Mouse (Mus musculus) heart, adult 2 months (tissue): ENCODE measurements at regions not wholly inside any gene's neighbourhood (a gene's known extent, or its start where the extent isn't known, plus 50 kb on each side); places are given as distances from the start of the nearest gene placed in this dataset.

Experiments
- DNase-seq, 2 experiments: peaks; one replicate each; pipeline ENCODE4 v3.0.0; 2021
- H3K27ac ChIP-seq: fragments of 200-600 bp; 2 replicates; pipeline ENCODE4 v1.8.1; 2022
- H3K27me3 ChIP-seq: fragments of 200-500 bp; 2 replicates; pipeline ENCODE4 v1.6.1; 2012; ENCODE audit warnings: mild to moderate bottlenecking, low read length, inconsistent platforms, mixed read lengths; ENCODE audit not compliant: control insufficient read depth, insufficient read depth
- H3K36me3 ChIP-seq: fragments of 200-500 bp; 2 replicates; pipeline ENCODE4 v1.6.1; 2012; ENCODE audit warnings: low read length, inconsistent platforms; ENCODE audit not compliant: control insufficient read depth, insufficient read depth
- H3K4me1 ChIP-seq: fragments of 200-500 bp; 2 replicates; pipeline ENCODE4 v1.6.1; 2011; ENCODE audit warnings: low read length; ENCODE audit not compliant: control insufficient read depth, insufficient read depth
- H3K4me3 ChIP-seq: fragments of 200-600 bp; 2 replicates; pipeline ENCODE4 v1.8.1; 2022
- H3K79me2 ChIP-seq: fragments of 200-500 bp; replicated peaks from 2 replicates; pipeline ENCODE4 v1.6.1; 2012; ENCODE audit warnings: mild to moderate bottlenecking, inconsistent platforms, low read length, moderate library complexity, mixed read lengths; ENCODE audit not compliant: control insufficient read depth, insufficient read depth
- H3K9ac ChIP-seq: fragments of 200-500 bp; 2 replicates; pipeline ENCODE4 v1.6.1; 2012; ENCODE audit warnings: low read depth, mild to moderate bottlenecking, control low read depth, inconsistent platforms, low read length, mixed read lengths
- CTCF ChIP-seq: fragments of 200-600 bp; IDR thresholded peaks from 2 replicates; pipeline ENCODE4 v1.8.1; 2022; ENCODE audit warnings: antibody characterized with exemption, mild to moderate bottlenecking, moderate library complexity
- EP300 ChIP-seq: fragments of 200-500 bp; IDR thresholded peaks from 2 replicates; pipeline ENCODE4 v1.6.1; 2011; ENCODE audit warnings: low read depth, low read length, control low read depth; ENCODE audit not compliant: insufficient read depth
- POLR2A ChIP-seq: fragments of 200-500 bp; IDR thresholded peaks from 2 replicates; pipeline ENCODE4 v1.6.1; 2011; ENCODE audit warnings: mild to moderate bottlenecking, low read depth, low read length, control low read depth; ENCODE audit not compliant: insufficient read depth
- WGBS: fragments of 180-500 bp; shearing (Covaris S2); methylation state at CpG from one replicate; pipeline ENCODE4 v1.1.7; 2018; 5-methylcytosine and 5-hydroxymethylcytosine counted together
- intact Hi-C: fragments of 180-260 bp; cut with DNase I; formaldehyde crosslinking; loops from one replicate; pipeline ENCODE4 v1.15.1; 2025

DNA sequence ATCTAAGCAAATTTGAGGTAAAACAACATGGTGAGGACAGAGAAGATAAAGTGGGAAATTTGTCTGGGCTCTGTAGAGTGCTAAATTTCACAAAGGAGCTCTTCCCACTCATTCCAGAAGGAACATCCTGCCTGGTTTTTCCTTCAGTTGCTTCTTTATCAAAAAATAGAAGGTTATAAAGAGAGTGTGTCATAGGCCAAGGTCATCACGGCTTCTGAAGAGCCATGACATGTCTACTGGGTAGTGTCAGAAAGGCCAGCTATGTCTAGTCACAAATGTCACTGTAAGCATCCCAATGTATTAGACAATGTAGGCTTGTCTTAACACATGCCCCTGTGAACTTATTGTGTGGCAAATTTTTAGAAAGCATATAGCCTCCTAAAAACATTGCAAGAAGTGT lies 132.5 kb upstream of the Zeb2 start:
- intact Hi-C loops: no loop called here
- H3K9ac ChIP-seq: no peak overlapping the region
- H3K4me1 ChIP-seq: peaks cover 1% of the 10 kb centered on the region; the same call in 1 of the 2 replicates
- H3K27me3 ChIP-seq: no peaks in the 10 kb centered on the region
- WGBS: 30% methylated on average over 1 of the region's 1 CpGs
- no peaks in the 10 kb centered on the region for H3K79me2 ChIP-seq
- TF ChIP-seq CTCF (no peak), POLR2A (no peak), EP300 (no peak)
- no peak for DNase-seq
- H3K4me3 ChIP-seq: no peak overlapping the region
- H3K27ac ChIP-seq: no peak overlapping the region
- H3K36me3 ChIP-seq: peaks cover 2% of the 10 kb centered on the region

- 63% methylated on average over 10 of the region's 10 CpGs for WGBS
- no peaks in the 10 kb centered on the region for H3K79me2 ChIP-seq
- TF ChIP-seq EP300: no peak
- no peak for TF ChIP-seq CTCF
- TF ChIP-seq POLR2A: no peak
- H3K4me1 ChIP-seq: peaks cover 1% of the 10 kb centered on the region; the same call in 1 of the 2 replicates
- H3K36me3 ChIP-seq: no peaks in the 10 kb centered on the region; the same call in 1 of the 2 replicates
- H3K9ac ChIP-seq: no peak overlapping the region
- intact Hi-C loops: no loop called here
- peak; percentile 34 to 37 for DNase-seq
- peak overlapping the region; percentile 42 for H3K27ac ChIP-seq
- H3K27me3 ChIP-seq: no peaks in the 10 kb centered on the region
- H3K4me3 ChIP-seq: no peak overlapping the region
Measured at GRCm38 (mm10) chr2:45246061-45246945, 129.1 kb upstream of the Zeb2 start.

DNA sequence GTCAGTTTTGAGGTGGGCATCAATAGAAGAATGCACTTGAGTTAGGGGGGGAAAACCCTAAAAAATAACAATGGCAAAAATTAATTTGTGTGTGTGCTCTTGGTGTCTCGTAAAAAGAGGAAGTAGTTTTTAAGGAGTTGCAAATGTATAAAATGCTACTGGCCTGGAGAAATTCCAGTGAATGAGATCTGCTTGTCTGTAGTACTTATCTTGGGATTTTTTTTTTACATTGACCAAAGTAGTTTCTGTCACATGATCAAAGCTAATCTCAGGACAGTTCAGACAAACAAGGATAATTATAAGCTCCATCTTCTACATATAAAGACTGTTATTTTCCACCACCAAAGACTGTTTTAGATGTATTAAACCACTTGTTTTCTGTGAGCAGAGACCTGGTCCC lies 128.3 kb upstream of the Zeb2 start:
- H3K79me2 ChIP-seq: no peaks in the 10 kb centered on the region
- TF ChIP-seq EP300: no peak
- TF ChIP-seq CTCF: no peak
- no peak for TF ChIP-seq POLR2A
- 56% methylated on average over 1 of the region's 1 CpGs for WGBS
- no peak overlapping the region for H3K4me3 ChIP-seq
- no peak for DNase-seq
- intact Hi-C loops: no loop called here
- H3K4me1 ChIP-seq: peaks cover 1% of the 10 kb centered on the region; the same call in 1 of the 2 replicates
- no peak overlapping the region for H3K9ac ChIP-seq
- no peaks in the 10 kb centered on the region; the same call in 1 of the 2 replicates for H3K36me3 ChIP-seq
- H3K27me3 ChIP-seq: no peaks in the 10 kb centered on the region
- H3K27ac ChIP-seq: peak overlapping the region; percentile 42

DNA sequence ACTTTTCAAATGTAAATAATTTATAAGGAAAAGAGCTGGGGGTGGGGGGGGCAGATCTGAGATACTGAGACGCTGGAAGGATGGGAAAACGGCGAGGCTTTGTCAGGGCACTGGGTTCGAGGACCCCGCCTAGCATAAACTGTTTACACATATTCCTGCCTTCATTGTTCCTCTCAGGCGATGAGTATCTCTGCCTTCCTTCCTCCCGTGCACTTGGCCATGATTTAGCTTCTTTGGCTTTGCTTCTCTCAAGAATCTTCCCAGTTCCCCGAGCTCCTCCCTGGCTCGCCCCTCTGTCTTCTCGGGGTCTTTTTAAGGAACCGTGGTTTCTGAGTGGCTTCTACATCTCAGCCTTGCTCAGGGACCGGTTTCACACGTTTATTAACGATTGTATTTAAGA lies 127.3 kb upstream of the Zeb2 start:
- WGBS: 71% methylated on average over 14 of the region's 14 CpGs
- no peaks in the 10 kb centered on the region for H3K27me3 ChIP-seq
- no peak for TF ChIP-seq CTCF
- no peak for TF ChIP-seq EP300
- no peak for TF ChIP-seq POLR2A
- no peaks in the 10 kb centered on the region; the same call in 1 of the 2 replicates for H3K36me3 ChIP-seq
- H3K4me3 ChIP-seq: no peak overlapping the region
- no peak for DNase-seq
- peak overlapping the region; percentile 40; the same call in 1 of the 2 replicates for H3K27ac ChIP-seq
- H3K79me2 ChIP-seq: no peaks in the 10 kb centered on the region
- no peak overlapping the region for H3K9ac ChIP-seq
- intact Hi-C loops: loop anchor here (5.0 kb wide), 1 partner anchor 33 kb away; no protein-coding TSS in a partner anchor
- peaks cover 1% of the 10 kb centered on the region; the same call in 1 of the 2 replicates for H3K4me1 ChIP-seq

GRCm38 (mm10) chr2:45239501-45240292 lies 122.5 kb upstream of the Zeb2 start:
- 22% methylated on average over 16 of the region's 16 CpGs for WGBS
- no peaks in the 10 kb centered on the region for H3K27me3 ChIP-seq
- TF ChIP-seq POLR2A (no peak), CTCF (no peak), EP300 (no peak)
- peaks cover 1% of the 10 kb centered on the region for H3K4me1 ChIP-seq
- peak overlapping the region; percentile 88 for H3K27ac ChIP-seq
- peak; percentile 36 to 40 for DNase-seq
- H3K79me2 ChIP-seq: no peaks in the 10 kb centered on the region
- H3K4me3 ChIP-seq: peak overlapping the region; percentile 32
- H3K9ac ChIP-seq: peak overlapping the region; percentile 18
- H3K36me3 ChIP-seq: no peaks in the 10 kb centered on the region
- intact Hi-C loops: loop anchor here (5.0 kb wide), 2 partner anchors 38 to 127 kb away; no protein-coding TSS in a partner anchor
